Mouse (Mus musculus) splenic B cell, adult 2 months (primary cell): ENCODE data around the gene Alad.
A peak's percentile ranks its signal among the peaks of the same experiment; 100 is the strongest.

Source experiments
- DNase-seq: peaks from one replicate; pipeline ENCODE4 v3.0.0-alpha.2; 2011; ENCODE audit warnings: low read depth, low spot score
- H3K27me3 ChIP-seq: 2 replicates; pipeline ENCODE4 v1.6.1; 2012; ENCODE audit warnings: mild to moderate bottlenecking, low read length, moderate library complexity, mixed read lengths; ENCODE audit not compliant: control insufficient read depth, poor library complexity, insufficient read depth, severe bottlenecking
- H3K36me3 ChIP-seq: 2 replicates; pipeline ENCODE4 v1.6.1; 2012; ENCODE audit warnings: mild to moderate bottlenecking, low read length, moderate library complexity, mixed read lengths; ENCODE audit not compliant: control insufficient read depth, poor library complexity, insufficient read depth, severe bottlenecking

Gene Alad

GRCm38 (mm10) chr4:62508839-62509238 lies 10.9 kb downstream of the Alad start:
- no peak for DNase-seq
- H3K36me3 ChIP-seq: peaks cover 3% of the 10 kb centered on the region; the same call in 1 of the 2 replicates
- H3K27me3 ChIP-seq: no peaks in the 10 kb centered on the region

- peak; percentile 57 for DNase-seq
- 0 out of 2 replicates have a peak, but pooled peaks cover 3% of the 10 kb centered on the region for H3K36me3 ChIP-seq
- no peaks in the 10 kb centered on the region for H3K27me3 ChIP-seq
Measured at GRCm38 (mm10) chr4:62506798-62507197, 12.9 kb downstream of the Alad start.

GRCm38 (mm10) chr4:62505991-62506390 lies 13.7 kb downstream of the Alad start:
- Histone ChIP-seq H3K27me3 (no peaks in the 10 kb centered on the region), H3K36me3 (0 out of 2 replicates have a peak, but pooled peaks cover 3% of the 10 kb centered on the region)
- DNase-seq: no peak

GRCm38 (mm10) chr4:62503374-62503970 lies 16.2 kb downstream of the Alad start, which contains the start of gene Hdhd3:
Gene Hdhd3 (minus strand): TSS chr4:62503467.
- Histone ChIP-seq H3K36me3 (no peaks in the 10 kb centered on the region), H3K27me3 (no peaks in the 10 kb centered on the region)
- no peak for DNase-seq

- no peak for DNase-seq
- no peaks in the 10 kb centered on the region for H3K36me3 ChIP-seq
Measured at GRCm38 (mm10) chr4:62502969-62503368, 16.7 kb downstream of the Alad start.

GRCm38 (mm10) chr4:62501964-62502732 lies 17.6 kb downstream of the Alad start:
- DNase-seq: peak; percentile 74

More at GRCm38 (mm10) chr4:62502969-62503368, 16.7 kb downstream of the Alad start:
- no peaks in the 10 kb centered on the region for H3K27me3 ChIP-seq

GRCm38 (mm10) chr4:62501534-62501933 lies 18.2 kb downstream of the Alad start:
- no peaks in the 10 kb centered on the region for H3K27me3 ChIP-seq
- no peaks in the 10 kb centered on the region for H3K36me3 ChIP-seq
- DNase-seq: no peak

More at GRCm38 (mm10) chr4:62501964-62502732, 17.6 kb downstream of the Alad start:
- Histone ChIP-seq H3K36me3 (no peaks in the 10 kb centered on the region), H3K27me3 (no peaks in the 10 kb centered on the region)

GRCm38 (mm10) chr4:62500799-62501198 lies 18.9 kb downstream of the Alad start:
- no peaks in the 10 kb centered on the region for H3K36me3 ChIP-seq
- no peaks in the 10 kb centered on the region for H3K27me3 ChIP-seq
- DNase-seq: no peak

GRCm38 (mm10) chr4:62496815-62497214 lies 22.9 kb downstream of the Alad start:
- Histone ChIP-seq H3K27me3 (no peaks in the 10 kb centered on the region), H3K36me3 (no peaks in the 10 kb centered on the region)
- DNase-seq: no peak

GRCm38 (mm10) chr4:62495946-62496345 lies 23.8 kb downstream of the Alad start:
- DNase-seq: no peak
- H3K36me3 ChIP-seq: no peaks in the 10 kb centered on the region
- no peaks in the 10 kb centered on the region for H3K27me3 ChIP-seq

GRCm38 (mm10) chr4:62494230-62494629 lies 25.5 kb downstream of the Alad start:
- no peaks in the 10 kb centered on the region for H3K36me3 ChIP-seq
- no peak for DNase-seq
- H3K27me3 ChIP-seq: no peaks in the 10 kb centered on the region

GRCm38 (mm10) chr4:62492682-62493081 lies 27.0 kb downstream of the Alad start:
- Histone ChIP-seq H3K27me3 (no peaks in the 10 kb centered on the region), H3K36me3 (no peaks in the 10 kb centered on the region)
- no peak for DNase-seq

- no peaks in the 10 kb centered on the region for H3K27me3 ChIP-seq
- no peaks in the 10 kb centered on the region for H3K36me3 ChIP-seq
- no peak for DNase-seq
Measured at GRCm38 (mm10) chr4:62487914-62488313, 31.8 kb downstream of the Alad start.

GRCm38 (mm10) chr4:62487172-62487571 lies 32.5 kb downstream of the Alad start:
- H3K36me3 ChIP-seq: no peaks in the 10 kb centered on the region
- no peaks in the 10 kb centered on the region for H3K27me3 ChIP-seq

GRCm38 (mm10) chr4:62486162-62486696 lies 33.5 kb downstream of the Alad start:
- no peaks in the 10 kb centered on the region for H3K27me3 ChIP-seq
- H3K36me3 ChIP-seq: no peaks in the 10 kb centered on the region
- DNase-seq: no peak

More at GRCm38 (mm10) chr4:62487172-62487571, 32.5 kb downstream of the Alad start:
- no peak for DNase-seq
